Mouse (Mus musculus) CH12.LX (cell line): ENCODE data around the gene Eif4g3. TPM values are rescaled to one million over a fixed set of nuclear protein-coding genes. Genes with fewer than 3 reads are reported as not detected.

ENCODE experiments used
- DNase-seq: peaks from one replicate; pipeline ENCODE4 v3.0.0-alpha.2; 2013; ENCODE audit errors: extremely low read depth
- H3K27ac ChIP-seq: 2 replicates; pipeline ENCODE4 v1.5.1; 2012; ENCODE audit warnings: low read depth, mild to moderate bottlenecking, control low read depth, moderate library complexity; ENCODE audit not compliant: insufficient read depth
- H3K27me3 ChIP-seq: replicated peaks from 2 replicates; pipeline ENCODE3; 2012; ENCODE audit warnings: inconsistent platforms
- H3K36me3 ChIP-seq, 2 experiments: replicated peaks in 1 of 2; 2 replicates each; pipeline versions ENCODE3 to v1.6.1; 2012; ENCODE audit warnings: inconsistent platforms in 1 of 2, low read length in 1 of 2, mild to moderate bottlenecking in 1 of 2, mixed read lengths in 1 of 2, moderate library complexity in 1 of 2; ENCODE audit not compliant: control insufficient read depth in 1 of 2, insufficient read depth in 1 of 2
- H3K4me1 ChIP-seq, 2 experiments: 2 replicates each; pipeline ENCODE4 v1.6.1; 2012; ENCODE audit warnings: inconsistent platforms in 1 of 2, moderate library complexity in 1 of 2; ENCODE audit not compliant: insufficient read depth in 2 of 2, control insufficient read depth in 1 of 2
- H3K4me2 ChIP-seq: 2 replicates; pipeline ENCODE4 v1.6.1; 2012; ENCODE audit warnings: low read depth, mild to moderate bottlenecking, control low read depth; ENCODE audit not compliant: poor library complexity, insufficient read depth, severe bottlenecking
- H3K4me3 ChIP-seq, 3 experiments: fragments of 150-350 bp in 1 of 3; sonication (generic) in 1 of 3; replicated peaks in 1 of 3; 2 replicates each; pipeline versions ENCODE3 to v1.5.1; 2011 to 2012; ENCODE audit warnings: low read depth in 2 of 3, low read length in 2 of 3, mild to moderate bottlenecking in 2 of 3, moderate library complexity in 2 of 3, control low read depth in 1 of 3, improper control_type of control experiment in 1 of 3, inconsistent platforms in 1 of 3, mixed read lengths in 1 of 3; ENCODE audit not compliant: poor library complexity in 1 of 3
- H3K79me2 ChIP-seq: replicated peaks from 2 replicates; pipeline ENCODE4 v1.6.1; 2012; ENCODE audit warnings: mild to moderate bottlenecking, moderate library complexity; ENCODE audit not compliant: control insufficient read depth, poor library complexity, insufficient read depth, severe bottlenecking; ENCODE audit errors: extremely low read depth
- H3K9ac ChIP-seq: 2 replicates; pipeline ENCODE4 v1.6.1; 2012; ENCODE audit warnings: low read depth, mild to moderate bottlenecking, control low read depth, moderate library complexity; ENCODE audit not compliant: insufficient read depth
- H3K9me3 ChIP-seq: replicated peaks from 2 replicates; pipeline ENCODE3; 2012; ENCODE audit warnings: low read length, inconsistent platforms, mixed read lengths
- BHLHE40 ChIP-seq: IDR thresholded peaks from 2 replicates; pipeline ENCODE4 v1.6.1; 2011; ENCODE audit warnings: mild to moderate bottlenecking, low read depth, low read length, improper control_type of control experiment
- CHD2 ChIP-seq: IDR thresholded peaks from 2 replicates; pipeline ENCODE4 v1.6.1; 2011; ENCODE audit warnings: low read length, improper control_type of control experiment
- CTCF ChIP-seq, 2 experiments: IDR thresholded peaks in 1 of 2; conservative IDR thresholded peaks in 1 of 2; 2 replicates each; pipeline ENCODE4 v1.5.1; 2011 to 2012; ENCODE audit warnings: low read depth in 2 of 2, low read length in 2 of 2, improper control_type of control experiment in 1 of 2, inconsistent platforms in 1 of 2, mild to moderate bottlenecking in 1 of 2, moderate library complexity in 1 of 2
- E2F4 ChIP-seq: IDR thresholded peaks from 2 replicates; pipeline ENCODE4 v1.6.1; 2011; ENCODE audit warnings: low read depth, low read length, improper control_type of control experiment; ENCODE audit not compliant: insufficient replicate concordance
- HCFC1 ChIP-seq: IDR thresholded peaks from 2 replicates; pipeline ENCODE4 v1.6.1; 2012; ENCODE audit warnings: low read depth, mild to moderate bottlenecking, inconsistent platforms, low read length, improper control_type of control experiment
- JUN ChIP-seq: IDR thresholded peaks from 2 replicates; pipeline ENCODE4 v1.6.1; 2011; ENCODE audit warnings: low read depth, mild to moderate bottlenecking, low read length, improper control_type of control experiment, moderate library complexity; ENCODE audit not compliant: insufficient read depth
- KAT2A ChIP-seq: IDR thresholded peaks from 2 replicates; pipeline ENCODE4 v1.6.1; 2012; ENCODE audit warnings: low read length, improper control_type of control experiment, inconsistent platforms; ENCODE audit not compliant: insufficient replicate concordance
- MAFK ChIP-seq: IDR thresholded peaks from 2 replicates; pipeline ENCODE4 v1.6.1; 2011; ENCODE audit warnings: low read length, improper control_type of control experiment; ENCODE audit not compliant: insufficient replicate concordance
- MAX ChIP-seq: IDR thresholded peaks from 2 replicates; pipeline ENCODE4 v1.6.1; 2011; ENCODE audit warnings: low read length, improper control_type of control experiment
- MAZ ChIP-seq: IDR thresholded peaks from 2 replicates; pipeline ENCODE4 v1.6.1; 2012; ENCODE audit warnings: low read depth, mild to moderate bottlenecking, inconsistent platforms, low read length, improper control_type of control experiment, moderate library complexity
- SIN3A ChIP-seq: IDR thresholded peaks from 2 replicates; pipeline ENCODE4 v1.6.1; 2012; ENCODE audit warnings: low read length, improper control_type of control experiment, inconsistent platforms
- SMC3 ChIP-seq: IDR thresholded peaks from 2 replicates; pipeline ENCODE4 v1.6.1; 2011; ENCODE audit warnings: low read depth, low read length, improper control_type of control experiment
- TBP ChIP-seq: conservative IDR thresholded peaks from 2 replicates; pipeline ENCODE4 v1.6.1; 2011; ENCODE audit warnings: low read depth, low read length, improper control_type of control experiment
- TCF12 ChIP-seq: IDR thresholded peaks from 2 replicates; pipeline ENCODE4 v1.6.1; 2014; ENCODE audit warnings: low read depth, mild to moderate bottlenecking, inconsistent platforms, low read length, improper control_type of control experiment
- USF1 ChIP-seq: IDR thresholded peaks from 2 replicates; pipeline ENCODE4 v1.6.1; 2014; ENCODE audit warnings: low read depth, mild to moderate bottlenecking, inconsistent platforms, low read length, improper control_type of control experiment
- ZKSCAN1 ChIP-seq: IDR thresholded peaks from 2 replicates; pipeline ENCODE4 v1.6.1; 2012; ENCODE audit warnings: low read depth, inconsistent platforms, low read length, improper control_type of control experiment, borderline replicate concordance
- ZMIZ1 ChIP-seq: IDR thresholded peaks from 2 replicates; pipeline ENCODE4 v1.6.1; 2012; ENCODE audit warnings: low read depth, mild to moderate bottlenecking, inconsistent platforms, low read length, improper control_type of control experiment
- ZNF384 ChIP-seq: IDR thresholded peaks from 2 replicates; pipeline ENCODE4 v1.6.1; 2012; ENCODE audit warnings: low read depth, low read length, improper control_type of control experiment, inconsistent platforms
- dilution Hi-C: fragments of 300-500 bp; cut with MboI; formaldehyde crosslinking; loops from 2 replicates; pipeline ENCODE4 v1.14.3; 2020; ENCODE audit warnings: low sequenced_read_pairs; ENCODE audit not compliant: extremely low pct_unique_long_range_greater_than_20kb, extremely low pct_ligation_motif_present
- in situ Hi-C: fragments of 300-500 bp; cut with MboI; formaldehyde crosslinking; loops from 3 replicates; pipeline ENCODE4 v1.14.3; 2019; ENCODE audit warnings: low sequenced_read_pairs, low pct_ligation_motif_present, low pct_unique_long_range_greater_than_20kb, mixed read lengths
- polyA plus RNA-seq: library from polyadenylated mRNA; unstranded; fragments of >175 nt; gene quantifications from 2 replicates; pipeline ENCODE4 v1.2.1, GENCODE M21; 2012; ENCODE audit warnings: low read depth; ENCODE audit not compliant: insufficient read length
- total RNA-seq, 2 experiments: library from RNA; depleted of rRNA; stranded (reverse); fragments of 300-350 nt in 1 of 2; fragments of >200 nt in 1 of 2; gene quantifications; 2 replicates each; pipeline ENCODE4 v1.2.3; 2012 to 2014

Gene Eif4g3
- total and polyA plus RNA-seq, 3 experiments, result 10.8 to 47.2 (median 24.0) TPM

GRCm38 (mm10) chr4:138008646-138009045, 15.8 kb downstream of the Eif4g3 start:
- TF ChIP-seq ZNF384 (no peak), HCFC1 (no peak), CHD2 (no peak), MAZ (no peak), SMC3 (no peak), MAFK (no peak), BHLHE40 (no peak), USF1 (no peak), TBP (no peak), JUN (no peak)
- no peak overlapping the region for H3K9ac ChIP-seq
- H3K27me3 ChIP-seq, result no peaks in the 10 kb centered on the region
- H3K4me3 ChIP-seq, result no peak overlapping the region
- no peaks in the 10 kb centered on the region for H3K9me3 ChIP-seq
- H3K4me1 ChIP-seq, result peaks cover 8 to 28% of the 10 kb centered on the region in 2 experiments
- H3K4me2 ChIP-seq, result no peak overlapping the region
- in situ Hi-C loops, result no loop called here
- H3K27ac ChIP-seq, result no peak overlapping the region
- no peak for DNase-seq
- dilution Hi-C loops, result no loop called here
- peaks cover 47 to 81% of the 10 kb centered on the region in 2 experiments for H3K36me3 ChIP-seq
- H3K79me2 ChIP-seq, result peaks cover 45% of the 10 kb centered on the region

GRCm38 (mm10) chr4:138009786-138010502, 17.1 kb downstream of the Eif4g3 start:
- TF ChIP-seq CHD2 (no peak), KAT2A (no peak), TCF12 (no peak), ZMIZ1 (no peak), CTCF (conservative IDR thresholded peaks at IDR 0.05 in 1 of 2, IDR thresholded peaks at IDR 0.05 in 1 of 2; ENCODE audit: low read depth in 2 of 2, low read length in 2 of 2) (no peak), MAFK (no peak), MAX (no peak), MAZ (no peak), E2F4 (no peak), SIN3A (no peak), TBP (no peak), ZKSCAN1 (no peak)
- dilution Hi-C loops, result no loop called here
- H3K79me2 ChIP-seq, result peaks cover 39% of the 10 kb centered on the region
- in situ Hi-C loops, result no loop called here
- peaks cover 8 to 35% of the 10 kb centered on the region in 2 experiments for H3K4me1 ChIP-seq
- H3K27ac ChIP-seq, result no peak overlapping the region
- peaks cover 47 to 79% of the 10 kb centered on the region in 2 experiments for H3K36me3 ChIP-seq
- DNase-seq, result no peak
- H3K4me3 ChIP-seq, result no peak overlapping the region
- no peak overlapping the region for H3K4me2 ChIP-seq
- H3K9me3 ChIP-seq, result no peaks in the 10 kb centered on the region
- no peak overlapping the region for H3K9ac ChIP-seq
- H3K27me3 ChIP-seq, result no peaks in the 10 kb centered on the region
